Mouse (Mus musculus) heart, adult 2 months (tissue): ENCODE results near the gene Cc2d2b. TPM values are rescaled to one million over a fixed set of nuclear protein-coding genes. Genes with fewer than 3 reads are reported as not detected.

ENCODE experiments used
- DNase-seq, 2 experiments: peaks; one replicate each; pipeline ENCODE4 v3.0.0; 2021
- H3K27ac ChIP-seq: fragments of 200-600 bp; 2 replicates; pipeline ENCODE4 v1.8.1; 2022
- H3K27me3 ChIP-seq: fragments of 200-500 bp; 2 replicates; pipeline ENCODE4 v1.6.1; 2012; ENCODE audit warnings: mild to moderate bottlenecking, low read length, inconsistent platforms, mixed read lengths; ENCODE audit not compliant: control insufficient read depth, insufficient read depth
- H3K36me3 ChIP-seq: fragments of 200-500 bp; 2 replicates; pipeline ENCODE4 v1.6.1; 2012; ENCODE audit warnings: low read length, inconsistent platforms; ENCODE audit not compliant: control insufficient read depth, insufficient read depth
- H3K4me1 ChIP-seq: fragments of 200-500 bp; 2 replicates; pipeline ENCODE4 v1.6.1; 2011; ENCODE audit warnings: low read length; ENCODE audit not compliant: control insufficient read depth, insufficient read depth
- H3K4me3 ChIP-seq: fragments of 200-600 bp; 2 replicates; pipeline ENCODE4 v1.8.1; 2022
- H3K79me2 ChIP-seq: fragments of 200-500 bp; replicated peaks from 2 replicates; pipeline ENCODE4 v1.6.1; 2012; ENCODE audit warnings: mild to moderate bottlenecking, inconsistent platforms, low read length, moderate library complexity, mixed read lengths; ENCODE audit not compliant: control insufficient read depth, insufficient read depth
- H3K9ac ChIP-seq: fragments of 200-500 bp; 2 replicates; pipeline ENCODE4 v1.6.1; 2012; ENCODE audit warnings: low read depth, mild to moderate bottlenecking, control low read depth, inconsistent platforms, low read length, mixed read lengths
- CTCF ChIP-seq: fragments of 200-600 bp; IDR thresholded peaks from 2 replicates; pipeline ENCODE4 v1.8.1; 2022; ENCODE audit warnings: antibody characterized with exemption, mild to moderate bottlenecking, moderate library complexity
- EP300 ChIP-seq: fragments of 200-500 bp; IDR thresholded peaks from 2 replicates; pipeline ENCODE4 v1.6.1; 2011; ENCODE audit warnings: low read depth, low read length, control low read depth; ENCODE audit not compliant: insufficient read depth
- POLR2A ChIP-seq: fragments of 200-500 bp; IDR thresholded peaks from 2 replicates; pipeline ENCODE4 v1.6.1; 2011; ENCODE audit warnings: mild to moderate bottlenecking, low read depth, low read length, control low read depth; ENCODE audit not compliant: insufficient read depth
- WGBS: fragments of 180-500 bp; shearing (Covaris S2); methylation state at CpG from one replicate; pipeline ENCODE4 v1.1.7; 2018; 5-methylcytosine and 5-hydroxymethylcytosine counted together
- intact Hi-C: fragments of 180-260 bp; cut with DNase I; formaldehyde crosslinking; loops from one replicate; pipeline ENCODE4 v1.15.1; 2025
- long read RNA-seq: library from polyadenylated mRNA; stranded (forward); transcript quantifications from one replicate; pipeline ENCODE4 v2.0.0, GENCODE M21; 2021
- polyA plus RNA-seq: library from polyadenylated mRNA; depleted of rRNA; stranded (reverse); fragments of >200 nt; gene quantifications from 2 replicates; pipeline ENCODE4 v1.2.3, GENCODE M21; 2012; rRNA removed
- total RNA-seq, 2 experiments: library from RNA; stranded (reverse); gene quantifications; 2 replicates each; pipeline ENCODE4 v1.2.3; 2021

Gene Cc2d2b
- not detected for total RNA-seq
- not detected in 2 replicates for polyA plus RNA-seq
- long read RNA-seq = 0 reads

DNA sequence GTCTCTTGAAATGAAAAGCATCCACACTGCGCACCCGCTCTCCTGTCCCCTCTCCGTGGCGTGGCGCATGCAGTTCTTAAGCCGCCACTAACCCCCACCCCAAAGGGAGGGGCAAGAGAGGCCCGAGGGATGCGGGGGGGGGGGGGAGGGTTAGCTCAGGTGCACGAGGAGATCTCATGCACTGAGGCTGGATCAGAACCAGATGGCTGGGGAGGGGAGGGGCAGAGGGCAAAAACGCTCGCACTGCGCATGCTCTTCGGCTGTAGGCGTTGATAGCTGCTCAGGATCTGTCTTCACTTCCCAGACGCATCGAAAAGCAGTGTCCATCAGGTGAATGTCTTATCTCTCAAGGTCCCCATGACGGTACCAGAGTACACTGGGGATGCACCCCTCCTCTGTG lies at the start of gene Cc2d2b:
Gene Cc2d2b (plus strand): TSS at position 195 of the 400 bp plus-strand sequence.
- Histone ChIP-seq H3K79me2 (no peaks in the 10 kb centered on the region), H3K4me3 (no peak within 1 kb of the TSS), H3K27ac (no peak within 1 kb of the TSS), H3K27me3 (no peaks in the 10 kb centered on the region), H3K9ac (no peak within 1 kb of the TSS), H3K36me3 (no peaks in the 10 kb centered on the region), H3K4me1 (no peaks in the 10 kb centered on the region)
- WGBS = 54% methylated on average over 17 of the region's 17 CpGs
- TF ChIP-seq POLR2A (no peak), CTCF (no peak), EP300 (no peak)
- intact Hi-C loops = no loop called here
- DNase-seq = no peak

DNA sequence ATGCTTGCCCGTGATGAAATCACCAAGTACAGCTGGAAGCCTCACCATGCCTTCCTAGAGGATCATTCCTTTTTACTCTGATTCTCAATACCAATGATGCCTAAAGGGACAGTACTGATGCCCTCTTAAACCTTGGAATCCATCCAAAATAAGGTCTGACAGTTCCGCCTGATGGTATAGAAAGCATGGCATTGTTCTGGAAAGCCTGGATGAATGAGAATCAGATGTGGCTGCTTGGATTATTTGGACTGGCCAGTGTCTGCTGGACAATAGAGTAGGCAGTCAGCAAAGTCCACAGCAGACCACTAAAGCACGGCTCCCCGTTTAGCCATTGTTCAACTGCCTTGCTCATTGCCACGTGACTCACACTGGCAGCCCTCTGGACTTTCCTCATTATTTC lies 48.7 kb upstream of the Cc2d2b start:
- 84% methylated on average over 5 of the region's 5 CpGs for WGBS
- no peak overlapping the region for H3K4me3 ChIP-seq
- peaks cover 22% of the 10 kb centered on the region for H3K4me1 ChIP-seq
- no peak for DNase-seq
- no peak overlapping the region for H3K9ac ChIP-seq
- no peaks in the 10 kb centered on the region for H3K27me3 ChIP-seq
- intact Hi-C loops = loop anchor here (2.0 to 5.0 kb wide), 2 partner anchors 39 to 68 kb away; no protein-coding TSS in a partner anchor
- peaks cover 9% of the 10 kb centered on the region for H3K36me3 ChIP-seq
- no peak for TF ChIP-seq CTCF
- TF ChIP-seq POLR2A = no peak
- TF ChIP-seq EP300 = no peak
- no peaks in the 10 kb centered on the region for H3K79me2 ChIP-seq
- H3K27ac ChIP-seq = no peak overlapping the region

DNA sequence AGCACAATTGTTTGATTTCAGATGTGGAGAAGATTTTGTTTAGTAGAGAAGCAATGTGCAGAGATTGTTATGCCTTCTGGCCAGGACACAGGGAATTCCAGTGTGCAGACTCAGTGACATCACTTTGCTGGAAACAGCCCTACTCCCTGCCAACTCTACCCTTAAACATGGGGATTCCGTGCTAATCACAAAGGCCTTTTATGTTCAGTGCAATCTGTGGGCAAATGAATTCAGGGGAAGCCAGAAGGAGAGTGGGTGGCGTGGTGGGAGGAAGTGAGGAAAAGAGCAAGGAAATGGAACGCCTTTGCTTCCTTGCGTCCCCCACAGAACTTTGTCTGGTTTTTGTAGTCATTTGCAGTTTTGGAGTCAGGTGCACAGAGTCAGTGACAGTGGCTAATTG lies 46.1 kb upstream of the Cc2d2b start:
- WGBS = 24% methylated on average over 4 of the region's 4 CpGs
- DNase-seq = peak in 1 of 2 experiments; percentile 25
- 0 out of 2 replicates have a peak overlapping the region, but pooled peaks have one; percentile 1 for H3K9ac ChIP-seq
- H3K27ac ChIP-seq = peak overlapping the region; percentile 31
- TF ChIP-seq POLR2A = no peak
- no peak for TF ChIP-seq CTCF
- no peak for TF ChIP-seq EP300
- no peaks in the 10 kb centered on the region for H3K27me3 ChIP-seq
- H3K79me2 ChIP-seq = no peaks in the 10 kb centered on the region
- peaks cover 19% of the 10 kb centered on the region for H3K4me1 ChIP-seq
- H3K4me3 ChIP-seq = no peak overlapping the region
- intact Hi-C loops = loop anchor here (2.0 kb wide), 1 partner anchor 24 kb away; no protein-coding TSS in a partner anchor
- H3K36me3 ChIP-seq = peaks cover 8% of the 10 kb centered on the region

DNA sequence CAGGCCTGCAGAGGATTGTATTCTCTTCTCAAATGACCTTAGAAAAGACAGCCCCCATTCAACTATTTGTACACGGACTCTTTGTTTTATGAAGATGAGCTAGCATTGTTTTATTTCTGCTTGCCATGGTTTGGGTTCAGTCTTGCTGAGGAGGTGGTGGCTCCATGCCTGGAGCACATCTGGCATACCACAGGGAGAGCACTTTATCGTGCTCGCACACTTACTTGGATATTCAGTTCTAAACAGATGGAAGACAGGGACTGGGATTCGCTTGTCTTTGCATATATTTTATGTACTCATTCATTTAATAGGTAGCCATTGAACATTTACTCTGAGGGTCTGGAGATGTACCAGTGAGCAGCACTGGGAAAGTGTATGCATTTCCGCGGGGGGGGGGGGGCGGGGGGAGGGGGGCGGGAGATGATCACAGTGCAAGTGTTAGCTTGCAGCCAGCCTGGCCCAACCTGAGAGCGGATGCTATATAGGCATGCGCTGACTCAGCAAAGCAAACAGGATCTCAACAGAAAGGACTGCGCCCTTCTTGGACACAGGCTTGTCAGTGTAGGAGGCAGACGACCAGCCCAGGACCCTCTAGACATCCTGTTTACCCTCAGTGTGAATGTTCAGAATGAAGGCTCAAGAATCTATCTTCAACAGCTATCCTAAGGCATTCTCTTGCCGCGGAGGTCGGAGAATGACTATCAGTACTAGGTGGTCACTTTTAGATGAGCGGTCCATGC lies 35.5 kb upstream of the Cc2d2b start:
- WGBS = 79% methylated on average over 16 of the region's 16 CpGs
- Histone ChIP-seq H3K4me3 (no peak overlapping the region), H3K79me2 (no peaks in the 10 kb centered on the region), H3K9ac (no peak overlapping the region), H3K4me1 (peaks cover 3% of the 10 kb centered on the region; the same call in 1 of the 2 replicates), H3K27ac (no peak overlapping the region), H3K27me3 (no peaks in the 10 kb centered on the region), H3K36me3 (no peaks in the 10 kb centered on the region)
- TF ChIP-seq POLR2A (no peak), CTCF (no peak), EP300 (no peak)
- DNase-seq = no peak
- intact Hi-C loops = no loop called here

DNA sequence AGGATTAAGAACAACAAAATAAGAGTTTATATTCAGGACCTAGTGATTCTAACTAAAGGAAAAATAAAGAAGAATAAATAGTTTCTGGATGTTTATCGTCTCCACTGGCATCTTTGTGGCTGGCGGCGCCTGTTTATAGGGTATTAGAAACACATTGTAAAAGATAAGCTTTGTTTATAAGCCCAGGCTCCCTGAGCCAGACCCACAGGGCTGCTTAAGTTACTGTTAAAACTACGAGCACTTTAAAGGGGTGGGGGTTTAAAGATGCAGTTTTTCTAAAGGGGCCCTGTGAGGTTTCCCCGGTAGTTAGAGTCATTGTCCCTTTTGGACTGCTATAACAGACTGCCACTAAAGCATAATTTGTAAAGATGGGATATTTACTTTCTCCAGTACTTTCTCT lies 33.9 kb upstream of the Cc2d2b start:
- H3K27me3 ChIP-seq = no peaks in the 10 kb centered on the region
- no peak overlapping the region for H3K27ac ChIP-seq
- DNase-seq = no peak
- 88% methylated on average over 5 of the region's 5 CpGs for WGBS
- H3K36me3 ChIP-seq = no peaks in the 10 kb centered on the region
- no peak overlapping the region for H3K9ac ChIP-seq
- H3K4me1 ChIP-seq = peaks cover 3% of the 10 kb centered on the region; the same call in 1 of the 2 replicates
- intact Hi-C loops = no loop called here
- no peak overlapping the region for H3K4me3 ChIP-seq
- TF ChIP-seq POLR2A (no peak), CTCF (no peak)
- H3K79me2 ChIP-seq = no peaks in the 10 kb centered on the region

DNA sequence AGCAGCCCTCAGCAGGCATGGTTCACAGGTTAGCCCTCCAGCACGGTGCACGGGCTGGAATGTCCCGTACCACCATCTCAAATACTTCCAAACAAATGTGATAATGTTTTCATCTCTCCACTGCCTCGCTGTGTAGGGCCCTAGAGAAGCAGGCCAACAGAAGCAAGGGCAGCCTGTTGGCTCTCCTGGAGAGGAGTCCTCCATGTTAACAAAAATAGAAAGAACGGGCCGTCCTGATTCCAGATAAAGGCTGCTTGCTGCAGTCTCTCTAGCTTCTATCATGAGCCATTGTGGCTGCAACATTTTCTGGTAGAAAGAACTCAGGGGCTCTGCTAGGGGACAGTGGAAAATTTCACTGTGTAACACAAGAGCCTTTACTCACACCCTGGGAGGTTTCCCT lies 31.6 kb upstream of the Cc2d2b start:
- H3K79me2 ChIP-seq = no peaks in the 10 kb centered on the region
- 51% methylated on average over 6 of the region's 6 CpGs for WGBS
- H3K9ac ChIP-seq = no peak overlapping the region
- H3K4me1 ChIP-seq = peaks cover 3% of the 10 kb centered on the region; the same call in 1 of the 2 replicates
- peak in 1 of 2 experiments; percentile 31 for DNase-seq
- H3K36me3 ChIP-seq = no peaks in the 10 kb centered on the region
- H3K27me3 ChIP-seq = no peaks in the 10 kb centered on the region
- no peak overlapping the region for H3K4me3 ChIP-seq
- intact Hi-C loops = no loop called here
- 0 out of 2 replicates have a peak, but pooled peaks have one; percentile 8 for TF ChIP-seq EP300
- TF ChIP-seq CTCF = no peak
- H3K27ac ChIP-seq = peak overlapping the region; percentile 60
